Mouse (Mus musculus) liver, postnatal 0 days (tissue): ENCODE data around the gene Gm1673. TPM values are rescaled to one million over a fixed set of nuclear protein-coding genes. Genes with fewer than 3 reads are reported as not detected.

ENCODE experiments used
- ATAC-seq: fragments of 200-750 bp; cut with Nextera tagmentation; 2 replicates; pipeline ENCODE4 v1.8.0; 2017; ENCODE audit warnings: mild to moderate bottlenecking, moderate library complexity
- DNase-seq: peaks from one replicate; pipeline ENCODE4 v3.0.0-alpha.2; 2016
- H3K27ac ChIP-seq: fragments of 300-500 bp; sonication (generic); 2 replicates; pipeline ENCODE4 v1.5.1; 2014; ENCODE audit warnings: antibody characterized with exemption, moderate library complexity, mild to moderate bottlenecking, low read depth
- H3K27me3 ChIP-seq: fragments of 300-500 bp; sonication (generic); 2 replicates; pipeline ENCODE4 v1.6.1; 2014; ENCODE audit warnings: low read length, control low read depth, mixed read lengths; ENCODE audit not compliant: insufficient read depth
- H3K36me3 ChIP-seq: fragments of 300-500 bp; sonication (generic); replicated peaks from 2 replicates; pipeline ENCODE4 v1.6.1; 2014; ENCODE audit warnings: mild to moderate bottlenecking, control low read depth, low read length, moderate library complexity, mixed read lengths; ENCODE audit not compliant: insufficient read depth
- H3K4me1 ChIP-seq: fragments of 300-500 bp; sonication (generic); 2 replicates; pipeline ENCODE4 v1.6.1; 2014; ENCODE audit warnings: antibody characterized with exemption, mild to moderate bottlenecking, control low read depth; ENCODE audit not compliant: insufficient read depth
- H3K4me2 ChIP-seq: fragments of 300-500 bp; sonication (generic); 2 replicates; pipeline ENCODE4 v1.6.1; 2014; ENCODE audit warnings: low read depth, mild to moderate bottlenecking, low read length, moderate library complexity, mixed read lengths
- H3K4me3 ChIP-seq: fragments of 300-500 bp; sonication (generic); 2 replicates; pipeline ENCODE4 v1.5.1; 2014; ENCODE audit warnings: low read depth, low read length
- H3K9ac ChIP-seq: fragments of 300-500 bp; sonication (generic); replicated peaks from 2 replicates; pipeline ENCODE4 v1.6.1; 2014; ENCODE audit warnings: mild to moderate bottlenecking, moderate library complexity
- H3K9me3 ChIP-seq: fragments of 300-500 bp; sonication (generic); 2 replicates; pipeline ENCODE4 v1.6.1; 2016; ENCODE audit warnings: mild to moderate bottlenecking, control low read depth, low read length, mixed read lengths
- CTCF ChIP-seq: sonication (generic); IDR thresholded peaks from 2 replicates; pipeline ENCODE4 v1.5.1; 2016; ENCODE audit warnings: antibody characterized with exemption, low read depth
- EP300 ChIP-seq: IDR thresholded peaks from 2 replicates; pipeline ENCODE4 v1.6.1; 2016; ENCODE audit warnings: antibody characterized with exemption, low read depth, mild to moderate bottlenecking
- WGBS: fragments of 180-500 bp; shearing (Covaris S2); extraction: QIAGEN DNeasy Blood & Tissue Kit; methylation state at CpG from one replicate; pipeline ENCODE4 v1.1.7; 2014; ENCODE audit not compliant: insufficient replicate concordance; 5-methylcytosine and 5-hydroxymethylcytosine counted together
- polyA plus RNA-seq: library from polyadenylated mRNA; unstranded; fragments of >200 nt; fragmentation: Nextera tagmentation; extraction: Ambion mirVana; gene quantifications from 2 replicates; pipeline ENCODE4 v1.2.1, GENCODE M21; 2015

The Gm1673 gene
- polyA plus RNA-seq, 1 experiment from 2014 or later: 3.6 TPM

- Histone ChIP-seq H3K4me1 (peaks cover 17% of the 10 kb centered on the region; the same call in 1 of the 2 replicates), H3K27me3 (peaks cover 53% of the 10 kb centered on the region), H3K9me3 (no peaks in the 10 kb centered on the region), H3K9ac (peak within 1 kb of the TSS; percentile 38; the same call in 1 of the 2 replicates), H3K4me3 (peak within 1 kb of the TSS; percentile 56), H3K4me2 (peak within 1 kb of the TSS; percentile 70), H3K36me3 (no peaks in the 10 kb centered on the region), H3K27ac (0 out of 2 replicates have a peak within 1 kb of the TSS, but pooled peaks have one; percentile 0)
- WGBS: under 1% methylated on average over 79 of the region's 90 CpGs
- TF ChIP-seq EP300 (no peak), CTCF (no peak)
- ATAC-seq (peak; percentile 51), DNase-seq (peak; percentile 52)
These were observed 12.8 kb downstream of the Gm1673 start, which contains the start of gene Nat8l for GRCm38 (mm10) chr5:33995843-33996693. Gene Nat8l (plus strand): TSS chr5:33995984.

- TF ChIP-seq EP300: no peak
- TF ChIP-seq CTCF: no peak
- no peaks in the 10 kb centered on the region for H3K36me3 ChIP-seq
- peak overlapping the region; percentile 56 for H3K4me3 ChIP-seq
- ATAC-seq (no peak), DNase-seq (no peak)
- H3K27ac ChIP-seq: no peak overlapping the region
- H3K4me1 ChIP-seq: peaks cover 17% of the 10 kb centered on the region; the same call in 1 of the 2 replicates
- H3K9ac ChIP-seq: peak overlapping the region; percentile 4; the same call in 1 of the 2 replicates
- no peaks in the 10 kb centered on the region for H3K9me3 ChIP-seq
- WGBS: 1% methylated on average over 22 of the region's 55 CpGs
- H3K4me2 ChIP-seq: peak overlapping the region; percentile 70
- peaks cover 53% of the 10 kb centered on the region for H3K27me3 ChIP-seq
These were observed 13.4 kb downstream of the Gm1673 start for GRCm38 (mm10) chr5:33996694-33997045.

GRCm38 (mm10) chr5:33997051-33997741 is 14.0 kb downstream of the Gm1673 start:
- Histone ChIP-seq H3K27me3 (peaks cover 53% of the 10 kb centered on the region), H3K4me1 (peaks cover 17% of the 10 kb centered on the region; the same call in 1 of the 2 replicates), H3K9me3 (no peaks in the 10 kb centered on the region), H3K9ac (peak overlapping the region; percentile 4; the same call in 1 of the 2 replicates), H3K27ac (no peak overlapping the region), H3K4me3 (peak overlapping the region; percentile 56), H3K4me2 (peak overlapping the region; percentile 70), H3K36me3 (no peaks in the 10 kb centered on the region)
- under 1% methylated on average over 71 of the region's 80 CpGs for WGBS
- TF ChIP-seq CTCF: no peak
- TF ChIP-seq EP300: no peak
- ATAC-seq (no peak), DNase-seq (peak; percentile 62)

GRCm38 (mm10) chr5:33997829-33998504 is 14.7 kb downstream of the Gm1673 start:
- 70% methylated on average over 20 of the region's 20 CpGs for WGBS
- H3K4me1 ChIP-seq: peaks cover 17% of the 10 kb centered on the region; the same call in 1 of the 2 replicates
- ATAC-seq (no peak), DNase-seq (no peak)
- no peak overlapping the region for H3K9ac ChIP-seq
- no peaks in the 10 kb centered on the region for H3K9me3 ChIP-seq
- peak overlapping the region; percentile 70; the same call in 1 of the 2 replicates for H3K4me2 ChIP-seq
- H3K27me3 ChIP-seq: peaks cover 53% of the 10 kb centered on the region
- H3K4me3 ChIP-seq: peak overlapping the region; percentile 56
- H3K36me3 ChIP-seq: no peaks in the 10 kb centered on the region
- TF ChIP-seq CTCF: no peak
- TF ChIP-seq EP300: no peak
- no peak overlapping the region for H3K27ac ChIP-seq

- no peak for TF ChIP-seq CTCF
- no peak for TF ChIP-seq EP300
- H3K4me2 ChIP-seq: no peak overlapping the region
- WGBS: 79% methylated on average over 3 of the region's 3 CpGs
These were observed 15.3 kb downstream of the Gm1673 start for GRCm38 (mm10) chr5:33998505-33998877.

More at GRCm38 (mm10) chr5:33998505-33998877, 15.3 kb downstream of the Gm1673 start:
- H3K9ac ChIP-seq: no peak overlapping the region
- H3K27me3 ChIP-seq: peaks cover 53% of the 10 kb centered on the region
- H3K4me3 ChIP-seq: no peak overlapping the region
- no peaks in the 10 kb centered on the region for H3K36me3 ChIP-seq
- ATAC-seq: no peak
- no peak overlapping the region for H3K27ac ChIP-seq
- H3K4me1 ChIP-seq: peaks cover 17% of the 10 kb centered on the region; the same call in 1 of the 2 replicates
- no peak for DNase-seq
- no peaks in the 10 kb centered on the region for H3K9me3 ChIP-seq
